Mouse (Mus musculus) left cerebral cortex, postnatal 36 days (tissue): ENCODE data around the gene Psmc3. TPM values are rescaled to one million over a fixed set of nuclear protein-coding genes. Genes with fewer than 3 reads are reported as not detected.
"Not testable (repeated sequence)": the region's sequence is repeated elsewhere in the genome, so short reads cannot be mapped to it uniquely, and the experiment has no call there.

Source experiments
- DNase-seq, 2 experiments: peaks; one replicate each; pipeline ENCODE4 v3.0.0; 2021 to 2022; ENCODE audit warnings: low spot score in 2 of 2, mixed read lengths in 1 of 2
- intact Hi-C: fragments of 180-260 bp; cut with DNase I; formaldehyde crosslinking; loops from one replicate; pipeline ENCODE4 v1.15.1; 2025
- total RNA-seq, 2 experiments: library from RNA; stranded (reverse); gene quantifications; 2 replicates each; pipeline ENCODE4 v1.2.3; 2021

The Psmc3 gene
- total RNA-seq: 100 to 1,000 TPM; 206 to 234 TPM

DNA sequence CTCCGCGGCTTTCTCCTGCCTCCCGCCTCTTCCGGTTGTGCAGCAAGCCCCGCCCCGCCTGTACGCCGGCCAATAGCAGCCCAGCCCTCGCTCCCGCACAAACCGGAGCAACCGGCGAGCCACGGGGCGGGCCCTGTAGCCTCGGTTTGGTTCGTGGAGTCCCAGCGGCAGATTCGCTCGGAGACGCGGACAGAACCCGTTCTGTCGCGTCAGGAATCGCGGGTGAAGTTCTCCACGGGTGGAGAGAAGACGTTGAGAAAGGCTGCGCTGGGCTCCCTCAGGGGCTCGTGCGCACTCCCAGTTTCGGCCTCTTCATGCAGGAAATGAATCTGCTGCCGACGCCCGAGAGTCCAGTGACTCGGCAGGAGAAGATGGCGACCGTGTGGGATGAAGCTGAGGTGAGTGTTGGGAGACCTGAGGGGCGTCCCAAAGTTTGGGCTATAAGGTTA is at the start of gene Psmc3:
Gene Psmc3, plus strand, starts transcription at position 76 of the 449 bp plus-strand sequence.
- intact Hi-C loops: loop anchor here (2.0 to 5.0 kb wide), 2 partner anchors 37 to 113 kb away; partner anchors contain the start of gene Celf1
- peak; percentile 97 for DNase-seq

DNA sequence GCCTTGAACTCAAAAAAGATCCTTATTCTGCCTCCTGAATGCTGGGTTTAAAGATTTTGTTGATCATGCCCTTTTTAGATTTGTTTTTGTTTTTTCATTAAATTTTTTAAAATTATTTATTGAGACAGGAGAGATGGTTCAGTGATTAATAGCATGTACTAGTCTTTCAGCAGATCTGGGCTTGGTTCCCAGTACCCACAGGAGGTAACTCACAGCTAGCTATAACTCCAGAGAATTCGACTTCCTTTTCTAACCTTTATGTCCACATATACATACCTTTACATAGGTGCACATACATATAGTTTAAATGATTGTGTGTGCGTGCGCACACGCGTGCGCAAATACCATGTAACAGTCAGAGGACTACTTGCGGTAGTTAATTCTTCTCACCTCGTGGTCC is 45.3 kb upstream of the Psmc3 start:
- intact Hi-C loops: no loop called here
- no peak for DNase-seq

DNA sequence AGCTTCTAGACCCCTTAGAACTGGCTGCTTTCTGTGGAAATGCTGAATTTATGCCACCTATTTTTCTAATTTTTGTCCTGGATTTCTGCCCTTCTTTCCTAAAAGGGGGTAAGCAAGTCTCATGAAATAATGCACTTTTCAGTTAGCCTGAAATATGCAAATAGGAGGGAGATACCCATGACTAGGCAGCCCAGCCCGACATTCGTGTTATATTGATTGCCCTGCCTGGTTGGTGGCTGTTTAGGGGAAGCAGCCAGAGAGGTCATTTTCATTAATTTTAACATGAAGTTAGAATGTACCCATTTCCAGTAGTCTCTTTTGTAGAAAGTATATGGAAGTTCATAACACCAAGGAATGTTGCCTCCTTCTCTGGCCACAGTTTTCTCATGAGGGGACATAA is 39.9 kb upstream of the Psmc3 start:
- intact Hi-C loops: no loop called here
- no peak for DNase-seq

- intact Hi-C loops: loop anchor here (5.0 kb wide), 2 partner anchors 37 to 73 kb away; partner anchors contain the start of genes Celf1 and Psmc3
- no peak for DNase-seq
Observed at GRCm38 (mm10) chr2:91015386-91015785, 38.4 kb upstream of the Psmc3 start.

GRCm38 (mm10) chr2:91018061-91018788 is 35.6 kb upstream of the Psmc3 start:
- intact Hi-C loops: loop anchor here (5.0 kb wide), 2 partner anchors 34 to 76 kb away; partner anchors contain the start of genes Celf1 and Psmc3
- no peak for DNase-seq

DNA sequence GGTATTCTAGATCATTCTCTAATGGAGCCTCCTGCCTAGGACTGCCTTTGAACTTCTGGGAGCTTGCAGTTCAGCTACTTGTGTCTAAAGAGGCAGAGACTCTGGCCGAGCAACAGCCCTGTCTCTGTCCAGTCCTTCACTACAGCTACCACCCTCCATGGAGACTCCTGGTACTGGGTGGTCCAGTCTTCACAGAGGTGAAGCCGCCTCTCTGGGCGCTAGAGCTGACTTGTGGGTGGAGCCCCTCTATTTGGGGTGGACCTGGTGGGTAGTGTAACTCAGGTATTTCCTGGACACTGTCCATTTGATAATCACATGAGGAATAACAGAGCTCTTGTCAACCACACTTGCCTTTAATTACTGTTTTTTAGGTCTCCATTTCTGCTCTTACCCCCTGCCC is 33.9 kb upstream of the Psmc3 start:
- no peak for DNase-seq
- intact Hi-C loops: loop anchor here (5.0 to 10.0 kb wide), 3 partner anchors 32 to 78 kb away; partner anchors contain the start of genes Celf1 and Psmc3

DNA sequence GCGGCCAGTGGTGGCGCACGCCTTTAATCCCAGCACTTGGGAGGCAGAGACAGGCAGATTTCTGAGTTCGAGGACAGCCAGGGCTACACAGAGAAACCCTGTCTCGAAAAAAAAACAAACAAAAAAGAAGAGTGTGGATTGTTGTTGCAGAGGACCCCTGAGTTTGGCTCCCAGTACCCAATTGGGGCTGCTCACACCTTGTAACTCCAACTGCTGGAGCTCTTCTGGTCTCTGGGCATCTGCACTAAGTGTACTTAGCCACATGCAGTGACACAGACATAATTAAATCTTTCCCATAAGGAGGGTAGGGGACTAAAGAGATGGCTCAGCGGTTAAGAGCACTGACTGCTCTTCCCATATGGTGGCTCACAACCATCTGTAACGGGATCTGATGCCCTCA is 31.5 kb upstream of the Psmc3 start:
- not testable (repeated sequence) for DNase-seq
- intact Hi-C loops: loop anchor here (10.0 kb wide), 1 partner anchor 57 kb away; no protein-coding TSS in a partner anchor

GRCm38 (mm10) chr2:91023131-91023530 is 30.7 kb upstream of the Psmc3 start:
- intact Hi-C loops: loop anchor here (10.0 kb wide), 1 partner anchor 58 kb away; no protein-coding TSS in a partner anchor

DNA sequence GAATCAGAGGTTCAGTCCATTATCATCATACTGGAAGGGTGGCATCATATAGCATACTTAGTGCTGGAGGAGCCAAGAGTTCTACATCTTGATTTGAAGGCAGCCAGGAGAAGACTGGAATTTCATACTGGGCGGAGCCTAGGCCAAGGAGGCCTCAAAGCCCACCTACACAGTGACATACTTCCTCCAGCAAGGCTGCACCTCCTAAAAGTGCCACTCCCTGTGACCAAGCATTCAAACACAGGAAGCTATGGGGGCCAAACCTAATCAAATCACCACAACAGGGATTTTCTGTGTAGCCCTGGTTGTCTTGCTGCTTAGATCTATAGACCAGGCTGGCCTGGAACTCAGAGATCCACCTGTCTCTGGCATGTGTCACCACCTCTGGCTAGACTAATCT is 29.9 kb upstream of the Psmc3 start:
- intact Hi-C loops: loop anchor here (10.0 kb wide), 1 partner anchor 59 kb away; no protein-coding TSS in a partner anchor
- no peak for DNase-seq

More at GRCm38 (mm10) chr2:91023131-91023530, 30.7 kb upstream of the Psmc3 start:
- no peak for DNase-seq

GRCm38 (mm10) chr2:91025081-91025516 is 28.7 kb upstream of the Psmc3 start:
- DNase-seq: peak; percentile 46 to 49
- intact Hi-C loops: loop anchor here (10.0 kb wide), 1 partner anchor 60 kb away; no protein-coding TSS in a partner anchor

GRCm38 (mm10) chr2:91026491-91026890 is 27.3 kb upstream of the Psmc3 start:
- DNase-seq: no peak
- intact Hi-C loops: loop anchor here (10.0 kb wide), 1 partner anchor 62 kb away; no protein-coding TSS in a partner anchor

DNA sequence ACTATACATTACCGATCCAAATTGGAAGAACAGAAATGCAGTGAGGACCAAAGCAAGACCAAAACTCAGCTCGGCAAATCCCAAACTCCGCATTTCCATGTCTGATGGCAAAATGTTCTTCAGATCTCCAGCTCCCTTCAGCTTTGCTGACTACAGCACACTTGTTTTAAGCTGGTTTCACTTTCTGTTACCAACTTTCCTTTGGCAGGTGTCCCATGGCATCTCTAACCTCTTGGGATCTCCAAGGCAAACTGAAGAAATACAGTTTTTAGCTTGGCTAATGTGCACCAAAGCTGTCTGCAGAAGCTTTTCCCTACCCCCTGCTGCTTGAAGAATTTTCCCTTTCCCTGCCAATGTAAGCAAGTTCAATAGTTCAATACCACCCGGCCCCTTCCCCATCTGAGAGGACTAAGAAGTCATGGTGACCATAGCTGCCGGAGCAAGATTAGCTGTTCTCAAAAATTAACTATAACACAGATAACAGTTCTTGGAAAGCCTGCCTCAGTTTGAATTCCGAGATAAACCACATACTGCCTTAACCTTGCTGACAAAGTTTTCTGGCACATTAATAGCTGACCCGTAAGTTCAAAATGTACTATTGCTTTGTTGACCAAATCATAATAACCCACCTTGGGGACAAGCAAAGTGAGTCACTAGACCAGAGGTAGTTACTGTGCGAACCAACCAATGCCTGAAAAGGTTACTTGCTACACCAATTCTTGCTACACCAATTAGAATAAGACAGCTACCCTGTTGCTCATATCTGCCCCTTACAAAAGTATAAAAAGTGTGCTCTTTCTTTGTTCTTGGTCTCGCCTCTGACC is 26.2 kb upstream of the Psmc3 start:
- intact Hi-C loops: loop anchor here (10.0 kb wide), 1 partner anchor 63 kb away; no protein-coding TSS in a partner anchor

GRCm38 (mm10) chr2:91031216-91031615 is 22.6 kb upstream of the Psmc3 start:
- intact Hi-C loops: no loop called here
- DNase-seq: no peak

More for the DNA sequence above, 26.2 kb upstream of the Psmc3 start:
- no peak for DNase-seq

- no peak for DNase-seq
- intact Hi-C loops: no loop called here
Observed at GRCm38 (mm10) chr2:91033000-91033399, 20.8 kb upstream of the Psmc3 start.

- no peak for DNase-seq
- intact Hi-C loops: no loop called here
Observed at GRCm38 (mm10) chr2:91035385-91035784, 18.4 kb upstream of the Psmc3 start, which contains the start of gene Rapsn. TSS of gene Rapsn (plus strand) at chr2:91035620.

DNA sequence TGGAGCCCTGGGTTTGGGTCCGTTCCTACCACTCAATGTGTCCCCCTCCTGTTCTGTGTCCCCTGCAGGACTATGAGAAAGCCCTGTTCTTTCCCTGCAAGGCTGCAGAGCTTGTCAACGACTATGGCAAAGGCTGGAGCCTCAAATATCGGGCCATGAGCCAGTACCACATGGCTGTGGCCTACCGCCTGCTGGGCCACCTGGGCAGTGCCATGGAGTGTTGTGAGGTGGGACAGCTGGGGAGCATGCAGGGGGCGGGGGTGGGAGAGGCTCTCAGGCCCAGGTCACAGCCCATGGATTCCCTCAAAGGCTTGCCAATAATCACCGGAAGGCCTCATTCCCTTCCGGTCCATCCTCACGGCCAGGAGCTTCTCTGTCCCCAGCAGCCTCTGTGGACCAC is 12.0 kb upstream of the Psmc3 start:
- DNase-seq: no peak
- intact Hi-C loops: no loop called here

- no peak for DNase-seq
Observed at GRCm38 (mm10) chr2:91042651-91043398, 11.0 kb upstream of the Psmc3 start.

GRCm38 (mm10) chr2:91044727-91045126 is 9.1 kb upstream of the Psmc3 start:
- DNase-seq: no peak
- intact Hi-C loops: no loop called here

More at GRCm38 (mm10) chr2:91042651-91043398, 11.0 kb upstream of the Psmc3 start:
- intact Hi-C loops: no loop called here

DNA sequence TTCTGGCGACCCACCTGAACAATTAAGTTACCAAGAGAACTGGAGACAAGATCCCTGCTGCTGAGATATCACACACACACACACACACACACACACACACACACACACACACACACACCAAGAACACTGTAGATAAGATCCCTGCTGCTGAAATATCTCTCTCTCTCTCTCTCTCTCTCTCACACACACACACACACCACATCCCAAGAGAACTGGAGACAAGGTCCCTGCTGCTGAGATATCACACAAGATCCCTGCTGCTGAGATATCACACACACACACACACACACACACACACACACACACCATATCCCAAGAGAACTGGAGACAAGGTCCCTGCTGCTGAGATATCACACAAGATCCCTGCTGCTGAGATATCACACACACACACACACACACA is 8.0 kb upstream of the Psmc3 start:
- DNase-seq, intact Hi-C loops: not testable (repeated sequence)
